Mouse (Mus musculus) lung, embryonic 15.5 days (tissue): Measurements from ENCODE around the gene Zfp712. TPM values are rescaled to one million over a fixed set of nuclear protein-coding genes. Genes with fewer than 3 reads are reported as not detected.

Source experiments
- ATAC-seq: fragments of 200-750 bp; cut with Nextera tagmentation; 2 replicates; pipeline ENCODE4 v1.8.0; 2017; ENCODE audit warnings: moderate number of reproducible peaks, borderline replicate concordance; ENCODE audit not compliant: low FRiP score, low TSS enrichment; ENCODE audit errors: extremely low read depth
- H3K27ac ChIP-seq: fragments of 300-500 bp; sonication (generic); 2 replicates; pipeline ENCODE4 v1.5.1; 2015; ENCODE audit warnings: moderate library complexity, mild to moderate bottlenecking, inconsistent platforms
- H3K27me3 ChIP-seq: fragments of 300-500 bp; sonication (generic); 2 replicates; pipeline ENCODE4 v1.6.1; 2015; ENCODE audit warnings: inconsistent platforms
- H3K36me3 ChIP-seq: fragments of 300-500 bp; sonication (generic); 2 replicates; pipeline ENCODE4 v1.6.1; 2015; ENCODE audit warnings: inconsistent platforms
- H3K4me1 ChIP-seq: fragments of 300-500 bp; sonication (generic); 2 replicates; pipeline ENCODE4 v1.6.1; 2015; ENCODE audit warnings: inconsistent platforms
- H3K4me2 ChIP-seq: fragments of 300-500 bp; sonication (generic); 2 replicates; pipeline ENCODE4 v1.6.1; 2015; ENCODE audit warnings: inconsistent platforms, mild to moderate bottlenecking, moderate library complexity
- H3K4me3 ChIP-seq: fragments of 300-500 bp; sonication (generic); 2 replicates; pipeline ENCODE4 v1.5.1; 2015; ENCODE audit warnings: mild to moderate bottlenecking, inconsistent platforms
- H3K9ac ChIP-seq: fragments of 300-500 bp; sonication (generic); 2 replicates; pipeline ENCODE4 v1.6.1; 2015; ENCODE audit warnings: inconsistent platforms
- H3K9me3 ChIP-seq: fragments of 300-500 bp; sonication (generic); 2 replicates; pipeline ENCODE4 v1.6.1; 2016; ENCODE audit warnings: inconsistent platforms
- WGBS: fragments of 180-500 bp; shearing (Covaris S2); methylation state at CpG from one replicate; pipeline ENCODE4 v1.1.7; 2015; 5-methylcytosine and 5-hydroxymethylcytosine counted together
- polyA plus RNA-seq: library from polyadenylated mRNA; unstranded; fragments of >200 nt; fragmentation: Nextera tagmentation; extraction: Ambion mirVana; gene quantifications from 2 replicates; pipeline ENCODE4 v1.2.1, GENCODE M21; 2015

Zfp712 gene
- polyA plus RNA-seq, 1 experiment from 2014 or later = 3.7 TPM

- 3% methylated on average over 12 of the region's 12 CpGs for WGBS
- H3K4me1 ChIP-seq = peaks cover 5% of the 10 kb centered on the region; the same call in 1 of the 2 replicates
- H3K4me2 ChIP-seq = peak overlapping the region; percentile 67
- no peaks in the 10 kb centered on the region for H3K27me3 ChIP-seq
- H3K36me3 ChIP-seq = no peaks in the 10 kb centered on the region
- peak overlapping the region; percentile 71 for H3K4me3 ChIP-seq
- ATAC-seq = peak; percentile 56
- H3K9ac ChIP-seq = peak overlapping the region; percentile 55
- H3K27ac ChIP-seq = peak overlapping the region; percentile 90
- no peaks in the 10 kb centered on the region for H3K9me3 ChIP-seq
Observed at GRCm38 (mm10) chr13:67060161-67060785, 697 bp downstream of the Zfp712 start.

Other genes starting within 250 kb of the Zfp712 start
- gene Gm10767, start 156.3 kb downstream of the Zfp712 start, polyA plus RNA-seq = 0.72 and 1.4 TPM in 2 replicates
- 5.0 and 5.5 TPM in 2 replicates for gene Zfp708, start 36.8 kb upstream of the Zfp712 start, polyA plus RNA-seq
- 3.4 and 3.5 TPM in 2 replicates for gene Gm28557, start 47.4 kb upstream of the Zfp712 start, polyA plus RNA-seq
- gene Rslcan18, start 55.1 kb upstream of the Zfp712 start, polyA plus RNA-seq = 0.16 and 0.39 TPM in 2 replicates
- gene Zfp759, start 60.5 kb upstream of the Zfp712 start, polyA plus RNA-seq = 1.9 TPM in 2 replicates
- 9.0 and 9.1 TPM in 2 replicates for gene Rsl1, start 112.0 kb upstream of the Zfp712 start, polyA plus RNA-seq
- gene Zfp455, start 133.3 kb upstream of the Zfp712 start, polyA plus RNA-seq = 1.6 and 1.9 TPM in 2 replicates
- 1.5 TPM in 2 replicates for gene Zfp458, start 217.3 kb upstream of the Zfp712 start, polyA plus RNA-seq
- gene Zfp457, start 245.3 kb upstream of the Zfp712 start, polyA plus RNA-seq = 0.21 and 0.92 TPM in 2 replicates